Mouse (Mus musculus) C2C12 (cell line): ENCODE results near the gene Uspl1.

Experiments
- CEBPB ChIP-seq: IDR thresholded peaks from one replicate; pipeline ENCODE4 v1.6.1; 2011; ENCODE audit warnings: low read depth, mild to moderate bottlenecking, control low read depth, moderate library complexity
- CTCF ChIP-seq: IDR thresholded peaks from one replicate; pipeline ENCODE4 v1.5.1; 2011; ENCODE audit not compliant: control insufficient read depth, insufficient read depth, insufficient read length
- MAX ChIP-seq: IDR thresholded peaks from one replicate; pipeline ENCODE4 v1.6.1; 2011; ENCODE audit warnings: mild to moderate bottlenecking, control low read depth
- MYOG ChIP-seq: IDR thresholded peaks from one replicate; pipeline ENCODE4 v1.6.1; 2011; ENCODE audit not compliant: control insufficient read depth, insufficient read length; ENCODE audit errors: extremely low read depth
- USF1 ChIP-seq: IDR thresholded peaks from one replicate; pipeline ENCODE4 v1.6.1; 2011; ENCODE audit warnings: low read depth, mild to moderate bottlenecking, control low read depth, moderate library complexity

GRCm38 (mm10) chr5:149162890-149163289 is 21.3 kb upstream of the Uspl1 start:
- TF ChIP-seq CTCF, result no peak
- TF ChIP-seq CEBPB, result no peak
- no peak for TF ChIP-seq MYOG
- TF ChIP-seq USF1, result no peak
- no peak for TF ChIP-seq MAX
